Mouse (Mus musculus): ENCODE results near the gene Cnga3.

The Cnga3 gene

GRCm38 (mm10) chr1:37214144-37214543 lies at the start of gene Cnga3:
Cnga3 (plus strand) TSS chr1:37214434.
- DNase-seq (ENCODE audit: low spot score in 2 of 2), result no peak

- no peak for DNase-seq (ENCODE audit: low spot score in 2 of 2)
Measured at GRCm38 (mm10) chr1:37166066-37166465, 48.2 kb upstream of the Cnga3 start.

GRCm38 (mm10) chr1:37167918-37168317 lies 46.3 kb upstream of the Cnga3 start:
- DNase-seq (ENCODE audit: low spot score in 2 of 2), result no peak

GRCm38 (mm10) chr1:37177874-37178273 lies 36.4 kb upstream of the Cnga3 start:
- no peak for DNase-seq (ENCODE audit: low spot score in 2 of 2)

GRCm38 (mm10) chr1:37179852-37180251 lies 34.4 kb upstream of the Cnga3 start:
- no peak for DNase-seq (ENCODE audit: low spot score in 2 of 2)

GRCm38 (mm10) chr1:37187050-37187449 lies 27.2 kb upstream of the Cnga3 start:
- DNase-seq (ENCODE audit: low spot score in 2 of 2), result no peak

GRCm38 (mm10) chr1:37194607-37195006 lies 19.6 kb upstream of the Cnga3 start:
- no peak for DNase-seq (ENCODE audit: low spot score in 2 of 2)

- no peak for DNase-seq (ENCODE audit: low spot score in 2 of 2)
Measured at GRCm38 (mm10) chr1:37201406-37201805, 12.8 kb upstream of the Cnga3 start.

- no peak for DNase-seq (ENCODE audit: low spot score in 2 of 2)
Measured at GRCm38 (mm10) chr1:37207743-37208142, 6.5 kb upstream of the Cnga3 start.

- no peak for DNase-seq (ENCODE audit: low spot score in 2 of 2)
Measured at GRCm38 (mm10) chr1:37212375-37212774, 1.9 kb upstream of the Cnga3 start.

- peak in 1 of 2 experiments; percentile 5 for DNase-seq (ENCODE audit: low spot score in 2 of 2)
Measured at GRCm38 (mm10) chr1:37218386-37218785, 4.2 kb downstream of the Cnga3 start.

GRCm38 (mm10) chr1:37219593-37219992 lies 5.4 kb downstream of the Cnga3 start:
- DNase-seq (ENCODE audit: low spot score in 2 of 2), result no peak

GRCm38 (mm10) chr1:37220134-37220907 lies 6.1 kb downstream of the Cnga3 start:
- DNase-seq (ENCODE audit: low spot score in 2 of 2), result no peak

GRCm38 (mm10) chr1:37222002-37222401 lies 7.8 kb downstream of the Cnga3 start:
- no peak for DNase-seq (ENCODE audit: low spot score in 2 of 2)

GRCm38 (mm10) chr1:37230404-37230803 lies 16.2 kb downstream of the Cnga3 start:
- DNase-seq (ENCODE audit: low spot score in 2 of 2), result peak; percentile 25 to 31

- peak; percentile 49 for DNase-seq (ENCODE audit: low spot score in 2 of 2)
Measured at GRCm38 (mm10) chr1:37231295-37231701, 17.1 kb downstream of the Cnga3 start.

GRCm38 (mm10) chr1:37239045-37239635 lies 24.9 kb downstream of the Cnga3 start:
- peak in 1 of 2 experiments; percentile 6 for DNase-seq (ENCODE audit: low spot score in 2 of 2)

GRCm38 (mm10) chr1:37242253-37242652 lies 28.0 kb downstream of the Cnga3 start:
- DNase-seq (ENCODE audit: low spot score in 2 of 2), result no peak

- DNase-seq (ENCODE audit: low spot score in 2 of 2), result no peak
Measured at GRCm38 (mm10) chr1:37246476-37246875, 32.2 kb downstream of the Cnga3 start.

- peak in 1 of 2 experiments; percentile 15 for DNase-seq (ENCODE audit: low spot score in 2 of 2)
Measured at GRCm38 (mm10) chr1:37248406-37248805, 34.2 kb downstream of the Cnga3 start.

GRCm38 (mm10) chr1:37250643-37251310 lies 36.5 kb downstream of the Cnga3 start:
- DNase-seq (ENCODE audit: low spot score in 2 of 2), result peak; percentile 27 to 72

- DNase-seq (ENCODE audit: low spot score in 2 of 2), result no peak
Measured at GRCm38 (mm10) chr1:37258443-37258842, 44.2 kb downstream of the Cnga3 start.

GRCm38 (mm10) chr1:37272464-37272863 lies 58.2 kb downstream of the Cnga3 start:
- peak; percentile 10 to 48 for DNase-seq (ENCODE audit: low spot score in 2 of 2)

All from heart, adult 9 months (tissue).